Mouse (Mus musculus): ENCODE data around the gene Elfn2. TPM values are rescaled to one million over a fixed set of nuclear protein-coding genes. Genes with fewer than 3 reads are reported as not detected.

Elfn2 gene
- polyA plus RNA-seq, 1 experiment from 2014 or later, result 0.18 TPM

DNA sequence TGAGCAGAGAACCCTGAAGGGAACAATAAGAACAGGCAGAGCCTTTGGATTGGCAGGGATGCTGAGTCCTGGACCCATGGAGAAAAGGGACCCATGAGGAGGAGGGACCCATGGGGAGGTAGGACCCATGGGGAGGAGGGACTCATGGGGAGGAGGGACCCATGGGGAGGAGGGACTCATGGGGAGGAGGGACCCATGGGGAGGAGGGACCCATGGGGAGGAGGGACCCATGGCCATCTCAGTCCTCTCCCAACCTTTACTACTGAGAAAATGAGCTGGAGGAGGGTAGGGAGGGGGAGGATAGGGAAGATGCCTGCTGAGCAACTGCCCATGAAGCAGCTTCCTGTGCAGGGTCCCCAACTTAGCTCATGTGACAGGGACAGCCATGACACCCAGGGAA, 34.4 kb upstream of the Elfn2 start:
- Histone ChIP-seq H3K4me3 (ENCODE audit: low read depth, low read length) (no peak overlapping the region), H3K27me3 (replicated peaks; ENCODE audit: control insufficient read depth, insufficient read depth, low read length) (no peaks in the 10 kb centered on the region), H3K9ac (ENCODE audit: low read depth, low read length) (no peak overlapping the region), H3K27ac (replicated peaks; ENCODE audit: low read depth, low read length) (no peak overlapping the region), H3K4me1 (ENCODE audit: control insufficient read depth, insufficient read depth, low read length) (no peaks in the 10 kb centered on the region), H3K9me3 (ENCODE audit: control insufficient read depth, low read length) (no peaks in the 10 kb centered on the region), H3K4me2 (ENCODE audit: low read depth, low read length) (no peak overlapping the region), H3K36me3 (ENCODE audit: control insufficient read depth, insufficient read depth, low read length) (no peaks in the 10 kb centered on the region)
- ATAC-seq (ENCODE audit: low read depth) (no peak), DNase-seq (ENCODE audit: low spot score) (no peak)

DNA sequence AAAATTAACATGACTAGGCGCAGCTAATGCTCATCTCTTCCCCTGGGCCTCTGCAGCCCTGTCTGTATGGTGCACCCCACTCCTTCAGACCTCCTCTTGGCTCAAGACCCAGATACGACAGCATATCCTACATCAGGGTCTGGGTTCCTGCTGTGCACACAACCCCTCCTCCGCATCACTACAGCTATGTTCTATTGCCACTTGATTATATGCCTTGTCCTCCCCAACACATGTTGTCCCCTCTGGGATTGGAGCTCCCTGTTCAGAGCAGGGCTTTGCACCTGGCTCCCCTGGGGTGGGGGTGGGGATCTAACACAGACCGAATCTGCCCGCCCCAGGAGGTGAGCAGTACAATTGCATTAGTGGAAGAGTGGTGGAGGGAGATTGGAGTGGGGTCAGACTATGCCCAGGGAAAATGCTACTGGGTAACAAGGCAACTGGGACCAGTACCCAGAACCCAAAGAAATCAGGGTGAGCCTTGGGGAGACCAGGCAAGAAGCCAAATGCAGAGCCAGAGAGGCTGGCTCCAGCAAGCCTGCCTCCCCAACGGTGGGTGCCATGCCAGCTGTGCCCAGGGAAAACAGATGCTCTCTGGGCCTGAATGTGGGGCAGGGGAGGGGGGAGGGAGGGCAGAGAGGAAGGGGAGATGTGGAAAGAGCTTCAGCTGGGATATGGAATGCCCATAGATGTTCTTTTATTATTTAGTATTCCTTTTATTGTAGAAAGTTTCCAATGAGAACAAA, 32.2 kb upstream of the Elfn2 start:
- Histone ChIP-seq H3K4me1 (ENCODE audit: control insufficient read depth, insufficient read depth, low read length) (no peaks in the 10 kb centered on the region), H3K36me3 (ENCODE audit: control insufficient read depth, insufficient read depth, low read length) (no peaks in the 10 kb centered on the region), H3K4me3 (ENCODE audit: low read depth, low read length) (no peak overlapping the region), H3K27me3 (replicated peaks; ENCODE audit: control insufficient read depth, insufficient read depth, low read length) (no peaks in the 10 kb centered on the region), H3K9me3 (ENCODE audit: control insufficient read depth, low read length) (no peaks in the 10 kb centered on the region), H3K9ac (ENCODE audit: low read depth, low read length) (no peak overlapping the region), H3K4me2 (ENCODE audit: low read depth, low read length) (no peak overlapping the region), H3K27ac (replicated peaks; ENCODE audit: low read depth, low read length) (no peak overlapping the region)
- no peak for DNase-seq (ENCODE audit: low spot score)
- 49% methylated on average over 6 of the region's 6 CpGs for WGBS
- ATAC-seq (ENCODE audit: low read depth), result peak; percentile 68

DNA sequence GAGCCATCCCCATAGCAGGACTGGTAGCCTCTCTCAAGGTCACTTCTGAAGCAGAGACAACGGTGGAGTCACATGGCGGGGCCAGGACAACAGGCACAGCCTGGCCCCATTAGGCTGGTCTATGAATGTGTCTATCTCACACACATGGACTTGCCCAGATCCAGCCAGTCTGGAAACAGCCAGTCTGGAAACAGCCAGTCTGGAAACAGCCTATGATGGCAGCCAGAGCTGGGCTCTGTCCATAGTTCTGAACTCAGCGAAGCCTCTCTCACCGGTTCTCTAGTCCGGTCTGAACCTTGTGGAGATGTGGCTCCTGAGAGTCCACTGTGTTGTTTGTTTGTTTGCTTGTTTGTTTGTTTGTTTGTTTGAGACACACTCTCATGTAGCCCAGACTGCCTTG, 31.3 kb upstream of the Elfn2 start:
- H3K27me3 ChIP-seq (replicated peaks; ENCODE audit: control insufficient read depth, insufficient read depth, low read length), result no peaks in the 10 kb centered on the region
- no peak overlapping the region for H3K4me2 ChIP-seq (ENCODE audit: low read depth, low read length)
- DNase-seq (ENCODE audit: low spot score) (peak; percentile 68), ATAC-seq (ENCODE audit: low read depth) (0 out of 2 replicates have a peak, but pooled peaks have one; percentile 35)
- H3K4me1 ChIP-seq (ENCODE audit: control insufficient read depth, insufficient read depth, low read length), result no peaks in the 10 kb centered on the region
- WGBS, result 48% methylated on average over 5 of the region's 5 CpGs
- H3K4me3 ChIP-seq (ENCODE audit: low read depth, low read length), result no peak overlapping the region
- no peak overlapping the region for H3K27ac ChIP-seq (replicated peaks; ENCODE audit: low read depth, low read length)
- no peaks in the 10 kb centered on the region for H3K36me3 ChIP-seq (ENCODE audit: control insufficient read depth, insufficient read depth, low read length)
- H3K9ac ChIP-seq (ENCODE audit: low read depth, low read length), result no peak overlapping the region
- H3K9me3 ChIP-seq (ENCODE audit: control insufficient read depth, low read length), result no peaks in the 10 kb centered on the region

DNA sequence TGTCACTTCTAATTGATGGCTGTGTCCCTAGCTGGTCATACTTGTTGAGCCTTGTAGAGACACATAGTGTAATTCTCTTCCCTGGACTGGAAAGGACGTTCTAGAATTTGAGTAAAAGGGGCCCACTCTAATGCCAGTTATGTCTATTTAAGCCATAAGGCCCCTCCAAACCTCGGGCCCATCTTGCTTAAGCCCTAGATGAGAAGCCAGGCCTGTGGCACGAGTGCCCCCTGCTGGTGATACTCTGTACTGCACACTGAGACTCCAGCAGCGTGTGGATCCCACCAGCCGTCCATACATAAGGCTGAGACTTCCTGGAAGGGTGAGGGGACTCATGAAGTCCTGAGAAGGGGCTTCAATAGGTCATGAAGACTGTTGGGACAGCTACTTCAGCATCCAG, 25.6 kb upstream of the Elfn2 start:
- no peaks in the 10 kb centered on the region for H3K4me1 ChIP-seq (ENCODE audit: control insufficient read depth, insufficient read depth, low read length)
- no peak overlapping the region for H3K27ac ChIP-seq (replicated peaks; ENCODE audit: low read depth, low read length)
- H3K36me3 ChIP-seq (ENCODE audit: control insufficient read depth, insufficient read depth, low read length), result no peaks in the 10 kb centered on the region
- H3K9me3 ChIP-seq (ENCODE audit: control insufficient read depth, low read length), result no peaks in the 10 kb centered on the region
- H3K4me3 ChIP-seq (ENCODE audit: low read depth, low read length), result no peak overlapping the region
- peak; percentile 61 for DNase-seq (ENCODE audit: low spot score)
- whole genome bisulfite sequencing, result 3% methylated on average over 5 of the region's 5 CpGs
- ATAC-seq (ENCODE audit: low read depth), result no peak
- no peak overlapping the region for H3K4me2 ChIP-seq (ENCODE audit: low read depth, low read length)
- no peaks in the 10 kb centered on the region for H3K27me3 ChIP-seq (replicated peaks; ENCODE audit: control insufficient read depth, insufficient read depth, low read length)
- no peak overlapping the region for H3K9ac ChIP-seq (ENCODE audit: low read depth, low read length)

DNA sequence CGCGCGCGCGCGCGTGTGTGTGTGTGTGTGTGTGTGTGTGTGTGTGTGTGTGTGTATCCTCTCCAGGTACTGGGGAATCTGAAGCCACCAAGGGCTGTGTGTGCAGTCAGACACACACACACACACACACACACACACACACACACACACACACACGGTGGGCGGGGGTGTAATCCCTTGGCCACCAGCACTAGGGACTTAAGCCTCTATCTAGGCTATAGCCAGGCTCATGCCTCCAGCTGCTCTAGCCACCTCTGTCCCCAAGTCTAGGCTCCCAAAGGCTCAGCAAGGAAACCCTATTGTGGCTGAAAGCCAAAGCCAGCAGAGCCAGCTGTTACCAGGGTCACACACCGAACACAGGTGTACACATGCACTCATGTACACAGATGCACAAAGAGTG, 24.3 kb upstream of the Elfn2 start:
- H3K4me1 ChIP-seq (ENCODE audit: control insufficient read depth, insufficient read depth, low read length), result no peaks in the 10 kb centered on the region
- 89% methylated on average over 8 of the region's 10 CpGs for WGBS
- no peak overlapping the region for H3K27ac ChIP-seq (replicated peaks; ENCODE audit: low read depth, low read length)
- H3K4me2 ChIP-seq (ENCODE audit: low read depth, low read length), result no peak overlapping the region
- H3K9me3 ChIP-seq (ENCODE audit: control insufficient read depth, low read length), result no peaks in the 10 kb centered on the region
- H3K36me3 ChIP-seq (ENCODE audit: control insufficient read depth, insufficient read depth, low read length), result no peaks in the 10 kb centered on the region
- H3K4me3 ChIP-seq (ENCODE audit: low read depth, low read length), result no peak overlapping the region
- ATAC-seq (ENCODE audit: low read depth) (no peak), DNase-seq (ENCODE audit: low spot score) (no peak)
- H3K9ac ChIP-seq (ENCODE audit: low read depth, low read length), result no peak overlapping the region
- H3K27me3 ChIP-seq (replicated peaks; ENCODE audit: control insufficient read depth, insufficient read depth, low read length), result no peaks in the 10 kb centered on the region

DNA sequence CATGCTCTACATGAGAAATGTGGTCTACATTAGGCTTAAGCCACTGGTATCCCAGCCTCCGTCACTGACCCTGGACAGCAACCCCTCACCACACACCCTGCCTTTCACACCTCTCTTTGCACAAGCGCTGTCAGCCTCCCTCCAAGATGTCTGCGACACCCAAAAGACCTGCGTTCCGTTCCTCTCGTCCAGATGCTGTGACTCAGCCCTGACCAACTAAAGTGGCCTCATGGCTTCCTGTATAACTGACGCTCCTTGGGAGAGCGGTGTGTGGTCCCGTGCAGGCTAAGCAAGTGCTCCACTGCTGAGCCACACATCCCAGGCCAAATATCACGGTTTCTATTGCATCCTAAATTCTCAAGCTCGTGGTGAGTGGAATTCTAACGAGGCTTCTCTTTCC, 22.1 kb upstream of the Elfn2 start:
- Histone ChIP-seq H3K9ac (ENCODE audit: low read depth, low read length) (no peak overlapping the region), H3K4me2 (ENCODE audit: low read depth, low read length) (no peak overlapping the region), H3K4me3 (ENCODE audit: low read depth, low read length) (no peak overlapping the region), H3K27me3 (replicated peaks; ENCODE audit: control insufficient read depth, insufficient read depth, low read length) (0 out of 2 replicates have a peak, but pooled peaks cover 3% of the 10 kb centered on the region), H3K9me3 (ENCODE audit: control insufficient read depth, low read length) (no peaks in the 10 kb centered on the region), H3K27ac (replicated peaks; ENCODE audit: low read depth, low read length) (no peak overlapping the region), H3K4me1 (ENCODE audit: control insufficient read depth, insufficient read depth, low read length) (0 out of 2 replicates have a peak, but pooled peaks cover 3% of the 10 kb centered on the region), H3K36me3 (ENCODE audit: control insufficient read depth, insufficient read depth, low read length) (no peaks in the 10 kb centered on the region)
- DNase-seq (ENCODE audit: low spot score) (no peak), ATAC-seq (ENCODE audit: low read depth) (no peak)
- WGBS, result 63% methylated on average over 12 of the region's 12 CpGs

DNA sequence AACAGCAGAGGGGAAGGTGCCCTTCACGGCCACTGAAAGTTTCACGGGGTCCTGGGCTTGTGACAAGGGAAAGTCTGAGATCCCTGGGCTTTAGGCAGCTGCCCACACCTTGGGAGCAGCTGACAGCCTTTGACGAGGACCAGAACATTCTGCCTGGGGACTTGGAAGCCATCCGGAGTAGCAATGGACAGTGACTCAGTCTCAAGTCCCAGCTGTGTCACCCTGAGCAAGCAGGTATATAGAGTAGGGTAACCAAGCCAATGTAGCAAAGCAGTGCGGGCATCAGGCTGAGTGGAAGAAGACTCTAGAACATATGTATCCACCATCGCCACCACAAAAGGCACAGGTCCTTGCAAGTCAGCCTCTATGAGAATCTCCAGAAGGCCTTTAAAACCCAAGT, 18.6 kb upstream of the Elfn2 start:
- H3K4me3 ChIP-seq (ENCODE audit: low read depth, low read length), result no peak overlapping the region
- no peaks in the 10 kb centered on the region for H3K9me3 ChIP-seq (ENCODE audit: control insufficient read depth, low read length)
- 0 out of 2 replicates have a peak, but pooled peaks cover 3% of the 10 kb centered on the region for H3K27me3 ChIP-seq (replicated peaks; ENCODE audit: control insufficient read depth, insufficient read depth, low read length)
- ATAC-seq (ENCODE audit: low read depth), result no peak
- no peaks in the 10 kb centered on the region for H3K36me3 ChIP-seq (ENCODE audit: control insufficient read depth, insufficient read depth, low read length)
- H3K27ac ChIP-seq (replicated peaks; ENCODE audit: low read depth, low read length), result no peak overlapping the region
- H3K9ac ChIP-seq (ENCODE audit: low read depth, low read length), result no peak overlapping the region
- H3K4me1 ChIP-seq (ENCODE audit: control insufficient read depth, insufficient read depth, low read length), result 0 out of 2 replicates have a peak, but pooled peaks cover 3% of the 10 kb centered on the region
- no peak for DNase-seq (ENCODE audit: low spot score)
- H3K4me2 ChIP-seq (ENCODE audit: low read depth, low read length), result no peak overlapping the region
- 58% methylated on average over 6 of the region's 6 CpGs for WGBS

DNA sequence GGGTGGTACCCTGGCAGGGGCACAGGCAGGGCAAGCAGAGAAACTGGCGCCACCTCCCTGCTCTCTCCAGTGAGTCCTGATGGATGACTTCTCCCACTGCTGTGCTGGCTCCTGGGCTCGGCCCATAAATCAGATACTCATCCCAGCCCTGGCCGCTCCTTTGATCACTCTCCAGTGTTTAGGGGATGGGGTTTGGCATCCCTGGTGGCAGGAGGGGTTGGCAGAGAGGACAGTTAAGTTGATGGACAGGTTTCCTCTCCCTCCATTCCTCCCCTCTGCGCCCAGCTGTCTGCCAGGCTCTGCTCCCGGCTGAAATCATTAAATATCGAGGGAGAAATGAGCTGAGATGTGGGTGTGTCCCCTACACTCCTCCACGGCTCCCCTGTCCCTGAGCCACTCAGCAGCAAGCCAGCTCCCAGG, 18.1 kb upstream of the Elfn2 start:
- 37% methylated on average over 7 of the region's 7 CpGs for WGBS
- DNase-seq (ENCODE audit: low spot score), result no peak
- no peaks in the 10 kb centered on the region for H3K36me3 ChIP-seq (ENCODE audit: control insufficient read depth, insufficient read depth, low read length)
- H3K27me3 ChIP-seq (replicated peaks; ENCODE audit: control insufficient read depth, insufficient read depth, low read length), result 0 out of 2 replicates have a peak, but pooled peaks cover 3% of the 10 kb centered on the region
- H3K4me3 ChIP-seq (ENCODE audit: low read depth, low read length), result no peak overlapping the region
- no peak overlapping the region for H3K4me2 ChIP-seq (ENCODE audit: low read depth, low read length)
- no peak overlapping the region for H3K9ac ChIP-seq (ENCODE audit: low read depth, low read length)
- H3K27ac ChIP-seq (replicated peaks; ENCODE audit: low read depth, low read length), result no peak overlapping the region
- 0 out of 2 replicates have a peak, but pooled peaks cover 3% of the 10 kb centered on the region for H3K4me1 ChIP-seq (ENCODE audit: control insufficient read depth, insufficient read depth, low read length)
- ATAC-seq (ENCODE audit: low read depth), result no peak; the same call in 1 of the 2 replicates
- no peaks in the 10 kb centered on the region for H3K9me3 ChIP-seq (ENCODE audit: control insufficient read depth, low read length)

DNA sequence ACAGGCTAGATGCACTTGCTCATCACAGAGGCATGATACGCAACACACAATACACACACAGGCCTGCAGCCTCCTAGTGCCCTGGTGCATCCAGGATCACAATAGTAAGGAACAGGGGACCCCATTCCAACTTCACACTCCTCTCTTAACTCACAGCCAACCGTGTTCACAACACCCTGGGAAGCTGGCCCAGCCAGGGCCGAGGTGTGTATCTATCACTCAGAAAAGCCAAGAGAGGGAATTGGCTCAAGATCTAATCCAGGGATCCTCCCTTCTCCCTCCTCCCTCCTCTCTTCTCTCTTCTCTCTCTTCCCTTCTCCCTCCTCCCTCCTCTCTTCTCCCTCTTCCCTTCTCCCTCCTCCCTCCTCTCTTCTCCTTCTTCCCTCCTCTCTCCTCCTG, 17.6 kb upstream of the Elfn2 start:
- Histone ChIP-seq H3K27ac (replicated peaks; ENCODE audit: low read depth, low read length) (no peak overlapping the region), H3K9me3 (ENCODE audit: control insufficient read depth, low read length) (no peaks in the 10 kb centered on the region), H3K27me3 (replicated peaks; ENCODE audit: control insufficient read depth, insufficient read depth, low read length) (0 out of 2 replicates have a peak, but pooled peaks cover 3% of the 10 kb centered on the region), H3K4me2 (ENCODE audit: low read depth, low read length) (no peak overlapping the region), H3K9ac (ENCODE audit: low read depth, low read length) (no peak overlapping the region), H3K4me1 (ENCODE audit: control insufficient read depth, insufficient read depth, low read length) (0 out of 2 replicates have a peak, but pooled peaks cover 3% of the 10 kb centered on the region), H3K4me3 (ENCODE audit: low read depth, low read length) (no peak overlapping the region), H3K36me3 (ENCODE audit: control insufficient read depth, insufficient read depth, low read length) (no peaks in the 10 kb centered on the region)
- ATAC-seq (ENCODE audit: low read depth), result no peak
- WGBS, result 65% methylated on average over 3 of the region's 3 CpGs
- DNase-seq (ENCODE audit: low spot score), result no peak
